Mouse (Mus musculus) E14TG2a.4 (cell line): ENCODE measurements at regions not wholly inside any gene's neighbourhood (a gene's known extent, or its start where the extent isn't known, plus 50 kb on each side); places are given as distances from the start of the nearest gene placed in this dataset.

Experiments used
- CTCF ChIP-seq: conservative IDR thresholded peaks from 2 replicates; pipeline ENCODE4 v1.5.1; 2014; ENCODE audit warnings: low read length
- NANOG ChIP-seq: IDR thresholded peaks from 2 replicates; pipeline ENCODE4 v1.6.1; 2014; ENCODE audit warnings: borderline replicate concordance, low read length, mixed read lengths
- POU5F1 ChIP-seq: IDR thresholded peaks from 2 replicates; pipeline ENCODE4 v1.6.1; 2014; ENCODE audit warnings: low read length, borderline replicate concordance

- TF ChIP-seq CTCF, result no peak
- TF ChIP-seq NANOG, result no peak
- no peak for TF ChIP-seq POU5F1
Measured at GRCm38 (mm10) chr12:14065401-14065800, 86.5 kb downstream of the Fam84a start.
